Mouse (Mus musculus): ENCODE data around the gene Pigv. TPM values are rescaled to one million over a fixed set of nuclear protein-coding genes. Genes with fewer than 3 reads are reported as not detected.

Pigv gene
- polyA plus RNA-seq, 1 experiment from 2014 or later: 16.9 TPM

GRCm38 (mm10) chr4:133645195-133645594, 27.3 kb downstream of the Pigv start:
- Histone ChIP-seq H3K4me1 (ENCODE audit: control insufficient read depth, insufficient read depth, low read length) (peaks cover 4% of the 10 kb centered on the region; the same call in 1 of the 2 replicates), H3K36me3 (ENCODE audit: control insufficient read depth, insufficient read depth, low read length) (no peaks in the 10 kb centered on the region), H3K9me3 (ENCODE audit: control insufficient read depth, low read length) (peaks cover 10% of the 10 kb centered on the region; the same call in 1 of the 2 replicates), H3K4me2 (replicated peaks; ENCODE audit: low read depth, low read length) (no peak overlapping the region), H3K27ac (ENCODE audit: low read depth, low read length) (no peak overlapping the region), H3K4me3 (ENCODE audit: low read length) (no peak overlapping the region), H3K9ac (ENCODE audit: low read depth, low read length) (no peak overlapping the region), H3K27me3 (ENCODE audit: control insufficient read depth, insufficient read depth, low read length) (no peaks in the 10 kb centered on the region)
- no peak for ATAC-seq (ENCODE audit: low FRiP score, low TSS enrichment)
- WGBS: 94% methylated on average over 3 of the region's 3 CpGs

- WGBS: 81% methylated on average over 5 of the region's 5 CpGs
- H3K4me3 ChIP-seq (ENCODE audit: low read length): no peak overlapping the region
Measured at GRCm38 (mm10) chr4:133634043-133634410, 38.4 kb downstream of the Pigv start.

GRCm38 (mm10) chr4:133633332-133634042, 39.0 kb downstream of the Pigv start:
- 0 out of 2 replicates have a peak, but pooled peaks cover 4% of the 10 kb centered on the region for H3K36me3 ChIP-seq (ENCODE audit: control insufficient read depth, insufficient read depth, low read length)
- ATAC-seq (ENCODE audit: low FRiP score, low TSS enrichment): peak; percentile 92

More at GRCm38 (mm10) chr4:133634043-133634410, 38.4 kb downstream of the Pigv start:
- no peak for ATAC-seq (ENCODE audit: low FRiP score, low TSS enrichment)
- 0 out of 2 replicates have a peak, but pooled peaks cover 4% of the 10 kb centered on the region for H3K36me3 ChIP-seq (ENCODE audit: control insufficient read depth, insufficient read depth, low read length)
- H3K4me1 ChIP-seq (ENCODE audit: control insufficient read depth, insufficient read depth, low read length): peaks cover 15% of the 10 kb centered on the region
- no peak overlapping the region for H3K9ac ChIP-seq (ENCODE audit: low read depth, low read length)
- no peaks in the 10 kb centered on the region for H3K9me3 ChIP-seq (ENCODE audit: control insufficient read depth, low read length)
- H3K4me2 ChIP-seq (replicated peaks; ENCODE audit: low read depth, low read length): no peak overlapping the region
- no peaks in the 10 kb centered on the region for H3K27me3 ChIP-seq (ENCODE audit: control insufficient read depth, insufficient read depth, low read length)
- no peak overlapping the region for H3K27ac ChIP-seq (ENCODE audit: low read depth, low read length)

GRCm38 (mm10) chr4:133632483-133633327, 39.7 kb downstream of the Pigv start:
- Histone ChIP-seq H3K27ac (ENCODE audit: low read depth, low read length) (peak overlapping the region; percentile 38; the same call in 1 of the 2 replicates), H3K4me2 (replicated peaks; ENCODE audit: low read depth, low read length) (peak overlapping the region; percentile 95), H3K9me3 (ENCODE audit: control insufficient read depth, low read length) (no peaks in the 10 kb centered on the region), H3K4me1 (ENCODE audit: control insufficient read depth, insufficient read depth, low read length) (peaks cover 15% of the 10 kb centered on the region), H3K27me3 (ENCODE audit: control insufficient read depth, insufficient read depth, low read length) (no peaks in the 10 kb centered on the region), H3K36me3 (ENCODE audit: control insufficient read depth, insufficient read depth, low read length) (0 out of 2 replicates have a peak, but pooled peaks cover 4% of the 10 kb centered on the region), H3K9ac (ENCODE audit: low read depth, low read length) (peak overlapping the region; percentile 91), H3K4me3 (ENCODE audit: low read length) (peak overlapping the region; percentile 69)
- WGBS: 2% methylated on average over 57 of the region's 69 CpGs
- peak; percentile 26 for ATAC-seq (ENCODE audit: low FRiP score, low TSS enrichment)

More at GRCm38 (mm10) chr4:133633332-133634042, 39.0 kb downstream of the Pigv start:
- Histone ChIP-seq H3K27ac (ENCODE audit: low read depth, low read length) (no peak overlapping the region), H3K9ac (ENCODE audit: low read depth, low read length) (peak overlapping the region; percentile 91), H3K9me3 (ENCODE audit: control insufficient read depth, low read length) (no peaks in the 10 kb centered on the region), H3K27me3 (ENCODE audit: control insufficient read depth, insufficient read depth, low read length) (no peaks in the 10 kb centered on the region), H3K4me2 (replicated peaks; ENCODE audit: low read depth, low read length) (peak overlapping the region; percentile 95), H3K4me1 (ENCODE audit: control insufficient read depth, insufficient read depth, low read length) (peaks cover 15% of the 10 kb centered on the region), H3K4me3 (ENCODE audit: low read length) (peak overlapping the region; percentile 69)
- WGBS: 11% methylated on average over 28 of the region's 47 CpGs

- ATAC-seq (ENCODE audit: low FRiP score, low TSS enrichment): 0 out of 2 replicates have a peak, but pooled peaks have one; percentile 33
- Histone ChIP-seq H3K4me3 (ENCODE audit: low read length) (peak overlapping the region; percentile 69), H3K27me3 (ENCODE audit: control insufficient read depth, insufficient read depth, low read length) (no peaks in the 10 kb centered on the region), H3K36me3 (ENCODE audit: control insufficient read depth, insufficient read depth, low read length) (peaks cover 6% of the 10 kb centered on the region), H3K9ac (ENCODE audit: low read depth, low read length) (peak overlapping the region; percentile 91; the same call in 1 of the 2 replicates), H3K4me2 (replicated peaks; ENCODE audit: low read depth, low read length) (peak overlapping the region; percentile 95), H3K4me1 (ENCODE audit: control insufficient read depth, insufficient read depth, low read length) (peaks cover 15% of the 10 kb centered on the region), H3K27ac (ENCODE audit: low read depth, low read length) (no peak overlapping the region), H3K9me3 (ENCODE audit: control insufficient read depth, low read length) (no peaks in the 10 kb centered on the region)
- WGBS: 27% methylated on average over 9 of the region's 9 CpGs
Measured at GRCm38 (mm10) chr4:133631769-133632411, 40.6 kb downstream of the Pigv start.

GRCm38 (mm10) chr4:133631071-133631768, 41.2 kb downstream of the Pigv start:
- no peaks in the 10 kb centered on the region for H3K9me3 ChIP-seq (ENCODE audit: control insufficient read depth, low read length)
- H3K36me3 ChIP-seq (ENCODE audit: control insufficient read depth, insufficient read depth, low read length): peaks cover 8% of the 10 kb centered on the region
- H3K4me1 ChIP-seq (ENCODE audit: control insufficient read depth, insufficient read depth, low read length): peaks cover 20% of the 10 kb centered on the region
- no peak for ATAC-seq (ENCODE audit: low FRiP score, low TSS enrichment)
- no peak overlapping the region for H3K27ac ChIP-seq (ENCODE audit: low read depth, low read length)
- H3K4me2 ChIP-seq (replicated peaks; ENCODE audit: low read depth, low read length): peak overlapping the region; percentile 95
- no peaks in the 10 kb centered on the region for H3K27me3 ChIP-seq (ENCODE audit: control insufficient read depth, insufficient read depth, low read length)
- 0 out of 2 replicates have a peak overlapping the region, but pooled peaks have one; percentile 3 for H3K4me3 ChIP-seq (ENCODE audit: low read length)
- H3K9ac ChIP-seq (ENCODE audit: low read depth, low read length): peak overlapping the region; percentile 23; the same call in 1 of the 2 replicates
- WGBS: 72% methylated on average over 14 of the region's 14 CpGs

- no peak for ATAC-seq (ENCODE audit: low FRiP score, low TSS enrichment)
- H3K9me3 ChIP-seq (ENCODE audit: control insufficient read depth, low read length): no peaks in the 10 kb centered on the region
- H3K36me3 ChIP-seq (ENCODE audit: control insufficient read depth, insufficient read depth, low read length): peaks cover 8% of the 10 kb centered on the region
- H3K4me3 ChIP-seq (ENCODE audit: low read length): no peak overlapping the region
- H3K27me3 ChIP-seq (ENCODE audit: control insufficient read depth, insufficient read depth, low read length): no peaks in the 10 kb centered on the region
- no peak overlapping the region for H3K9ac ChIP-seq (ENCODE audit: low read depth, low read length)
- 92% methylated on average over 8 of the region's 8 CpGs for WGBS
- no peak overlapping the region for H3K4me2 ChIP-seq (replicated peaks; ENCODE audit: low read depth, low read length)
- peaks cover 28% of the 10 kb centered on the region for H3K4me1 ChIP-seq (ENCODE audit: control insufficient read depth, insufficient read depth, low read length)
- no peak overlapping the region for H3K27ac ChIP-seq (ENCODE audit: low read depth, low read length)
Measured at GRCm38 (mm10) chr4:133630326-133630920, 42.0 kb downstream of the Pigv start.

GRCm38 (mm10) chr4:133629191-133629590, 43.3 kb downstream of the Pigv start:
- no peaks in the 10 kb centered on the region for H3K27me3 ChIP-seq (ENCODE audit: control insufficient read depth, insufficient read depth, low read length)
- H3K27ac ChIP-seq (ENCODE audit: low read depth, low read length): no peak overlapping the region
- H3K4me2 ChIP-seq (replicated peaks; ENCODE audit: low read depth, low read length): no peak overlapping the region
- no peak overlapping the region for H3K9ac ChIP-seq (ENCODE audit: low read depth, low read length)
- H3K4me3 ChIP-seq (ENCODE audit: low read length): no peak overlapping the region
- WGBS: 82% methylated on average over 7 of the region's 7 CpGs
- no peaks in the 10 kb centered on the region for H3K9me3 ChIP-seq (ENCODE audit: control insufficient read depth, low read length)
- peaks cover 31% of the 10 kb centered on the region for H3K4me1 ChIP-seq (ENCODE audit: control insufficient read depth, insufficient read depth, low read length)
- no peak for ATAC-seq (ENCODE audit: low FRiP score, low TSS enrichment)
- peaks cover 8% of the 10 kb centered on the region for H3K36me3 ChIP-seq (ENCODE audit: control insufficient read depth, insufficient read depth, low read length)

All from kidney, embryonic 14.5 days (tissue).